Mouse (Mus musculus) midbrain, embryonic 13.5 days (tissue): ENCODE results near the gene Steap2. TPM values are rescaled to one million over a fixed set of nuclear protein-coding genes. Genes with fewer than 3 reads are reported as not detected.
A peak's percentile ranks its signal among the peaks of the same experiment; 100 is the strongest.

Experiments
- ATAC-seq: fragments of 200-750 bp; cut with Nextera tagmentation; 2 replicates; pipeline ENCODE4 v1.8.0; 2017; ENCODE audit warnings: mild to moderate bottlenecking, moderate TSS enrichment, moderate library complexity
- H3K27ac ChIP-seq: fragments of 300-500 bp; sonication (generic); 2 replicates; pipeline ENCODE4 v1.5.1; 2015; ENCODE audit warnings: inconsistent platforms, mild to moderate bottlenecking, moderate library complexity
- H3K27me3 ChIP-seq: fragments of 300-500 bp; sonication (generic); 2 replicates; pipeline ENCODE4 v1.6.1; 2015; ENCODE audit warnings: mild to moderate bottlenecking, inconsistent platforms
- H3K36me3 ChIP-seq: fragments of 300-500 bp; sonication (generic); 2 replicates; pipeline ENCODE4 v1.6.1; 2015; ENCODE audit warnings: mild to moderate bottlenecking, inconsistent platforms
- H3K4me1 ChIP-seq: fragments of 300-500 bp; sonication (generic); replicated peaks from 2 replicates; pipeline ENCODE4 v1.6.1; 2015; ENCODE audit warnings: inconsistent platforms
- H3K4me2 ChIP-seq: fragments of 300-500 bp; sonication (generic); replicated peaks from 2 replicates; pipeline ENCODE4 v1.6.1; 2015; ENCODE audit warnings: moderate library complexity, mild to moderate bottlenecking, inconsistent platforms
- H3K4me3 ChIP-seq: fragments of 300-500 bp; sonication (generic); replicated peaks from 2 replicates; pipeline ENCODE4 v1.5.1; 2015; ENCODE audit warnings: mild to moderate bottlenecking, inconsistent platforms
- H3K9ac ChIP-seq: fragments of 300-500 bp; sonication (generic); replicated peaks from 2 replicates; pipeline ENCODE4 v1.6.1; 2015; ENCODE audit warnings: mild to moderate bottlenecking, inconsistent platforms
- H3K9me3 ChIP-seq: fragments of 300-500 bp; sonication (generic); 2 replicates; pipeline ENCODE4 v1.6.1; 2016; ENCODE audit warnings: mild to moderate bottlenecking, inconsistent platforms
- WGBS: fragments of 180-500 bp; shearing (Covaris S2); methylation state at CpG from one replicate; pipeline ENCODE4 v1.1.7; 2015; 5-methylcytosine and 5-hydroxymethylcytosine counted together
- polyA plus RNA-seq: library from polyadenylated mRNA; unstranded; fragments of >200 nt; fragmentation: Nextera tagmentation; extraction: Ambion mirVana; gene quantifications from 2 replicates; pipeline ENCODE4 v1.2.1, GENCODE M21; 2015

Gene Steap2
- polyA plus RNA-seq, 1 experiment from 2014 or later: 6.6 TPM

DNA sequence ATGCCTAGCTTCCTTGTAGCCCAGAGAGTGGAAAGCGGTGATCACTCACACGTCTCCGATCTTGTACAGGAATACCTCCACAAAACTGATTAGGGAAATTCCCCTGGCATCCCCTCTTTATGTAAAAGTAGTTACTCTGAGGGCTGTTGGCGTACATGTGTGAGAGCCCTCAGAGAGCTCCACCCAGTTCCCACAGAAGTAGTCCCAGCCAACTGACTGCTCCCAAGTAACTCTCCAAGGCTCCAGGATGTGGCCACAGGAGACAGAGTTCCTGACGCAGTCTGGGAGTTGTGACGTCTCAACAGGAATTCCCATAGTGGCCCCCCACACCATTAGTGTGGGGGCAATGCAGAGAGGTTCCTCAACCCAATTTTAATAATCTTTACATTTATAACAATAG lies 31.3 kb downstream of the Steap2 start:
- WGBS: 47% methylated on average over 6 of the region's 6 CpGs
- Histone ChIP-seq H3K36me3 (no peaks in the 10 kb centered on the region), H3K9me3 (no peaks in the 10 kb centered on the region), H3K27me3 (peaks cover 6% of the 10 kb centered on the region; the same call in 1 of the 2 replicates), H3K4me1 (peaks cover 22% of the 10 kb centered on the region), H3K9ac (peak overlapping the region; percentile 77), H3K4me2 (peak overlapping the region; percentile 85), H3K4me3 (peak overlapping the region; percentile 77), H3K27ac (no peak overlapping the region)
- ATAC-seq: 0 out of 2 replicates have a peak, but pooled peaks have one; percentile 5

DNA sequence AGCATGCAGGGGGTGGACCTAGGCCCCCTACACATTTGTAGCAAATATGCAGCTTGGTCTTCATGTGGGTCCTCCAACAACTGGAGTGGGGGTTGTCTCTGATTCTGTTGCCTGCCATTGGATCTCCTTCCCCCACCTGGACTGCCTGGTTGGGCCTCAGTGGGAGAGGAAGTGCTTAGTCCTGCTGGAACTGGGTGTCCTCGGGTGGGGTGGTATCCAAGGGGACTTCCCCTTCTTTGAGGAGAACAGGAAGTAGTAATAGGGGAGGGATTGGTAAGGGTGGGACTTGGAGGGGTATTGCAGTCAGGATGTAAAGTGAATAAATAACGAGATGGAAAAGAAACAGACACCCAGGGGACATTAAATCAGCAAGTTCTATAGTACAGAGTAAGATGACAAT lies 35.7 kb downstream of the Steap2 start:
- Histone ChIP-seq H3K36me3 (no peaks in the 10 kb centered on the region), H3K9ac (no peak overlapping the region), H3K4me1 (peaks cover 7% of the 10 kb centered on the region), H3K27ac (no peak overlapping the region), H3K27me3 (peaks cover 6% of the 10 kb centered on the region; the same call in 1 of the 2 replicates), H3K4me3 (no peak overlapping the region), H3K9me3 (no peaks in the 10 kb centered on the region), H3K4me2 (no peak overlapping the region)
- no peak for ATAC-seq
- WGBS: 68% methylated on average over 2 of the region's 2 CpGs

DNA sequence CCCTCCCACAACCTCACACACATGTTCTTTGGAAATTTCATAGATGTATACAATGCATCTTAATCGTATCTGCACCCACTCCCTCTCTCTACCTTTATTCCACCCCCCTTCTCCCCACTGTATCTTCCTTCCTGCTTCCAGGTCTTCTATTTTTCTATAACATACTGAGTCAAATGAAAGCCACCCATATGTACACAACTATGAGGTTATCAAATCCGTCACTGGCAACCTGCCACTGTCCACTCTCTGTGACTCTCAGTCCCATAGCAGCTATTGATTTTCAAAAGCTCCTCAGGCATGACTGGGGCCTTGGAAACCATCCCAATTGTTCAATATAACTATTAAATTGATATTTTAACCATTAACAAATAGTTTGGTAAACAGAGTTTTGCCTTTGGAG lies 36.4 kb downstream of the Steap2 start:
- H3K9me3 ChIP-seq: no peaks in the 10 kb centered on the region
- no peak overlapping the region for H3K27ac ChIP-seq
- H3K27me3 ChIP-seq: peaks cover 6% of the 10 kb centered on the region; the same call in 1 of the 2 replicates
- peaks cover under 1% of the 10 kb centered on the region; the same call in 1 of the 2 replicates for H3K4me1 ChIP-seq
- no peak overlapping the region for H3K4me3 ChIP-seq
- H3K4me2 ChIP-seq: no peak overlapping the region
- 91% methylated on average over 2 of the region's 2 CpGs for WGBS
- no peak for ATAC-seq
- no peak overlapping the region for H3K9ac ChIP-seq
- no peaks in the 10 kb centered on the region for H3K36me3 ChIP-seq

DNA sequence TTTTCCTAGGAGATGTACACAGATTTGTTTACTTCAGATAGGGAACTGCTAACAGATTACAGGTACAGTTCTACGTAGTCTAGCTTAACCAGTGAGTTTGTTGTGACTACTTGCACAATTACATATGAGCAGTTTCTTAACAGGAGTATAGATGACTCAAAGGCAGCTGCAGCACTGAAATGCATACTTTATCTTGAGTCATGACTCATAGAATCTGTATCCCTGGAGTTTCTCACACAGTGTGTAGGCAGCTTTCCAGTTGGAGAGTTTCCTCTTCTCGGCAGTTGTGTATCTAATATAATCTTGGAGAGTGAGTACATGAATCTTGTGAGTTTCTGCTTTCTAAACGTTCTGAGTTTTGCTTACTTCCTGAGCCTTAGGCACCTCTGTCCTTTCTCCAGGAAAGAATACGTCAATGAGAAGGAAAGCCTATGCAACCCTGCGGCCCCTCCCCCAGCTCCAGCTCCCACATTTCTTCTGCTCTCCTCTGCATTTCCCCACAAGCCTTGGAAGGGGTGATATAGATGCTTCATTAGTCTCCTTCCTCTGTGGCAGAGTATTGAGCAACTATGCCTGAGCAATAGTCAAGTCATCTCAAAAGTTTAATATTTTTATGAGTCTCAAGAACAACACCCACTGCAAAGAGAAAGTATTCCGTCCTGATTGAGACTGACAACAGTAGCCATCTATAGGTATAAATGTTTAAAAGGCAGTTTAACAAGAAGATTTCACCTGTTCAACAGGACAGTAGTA lies 45.4 kb downstream of the Steap2 start:
- WGBS: 77% methylated on average over 6 of the region's 6 CpGs
- H3K4me2 ChIP-seq: no peak overlapping the region
- H3K4me1 ChIP-seq: no peaks in the 10 kb centered on the region

DNA sequence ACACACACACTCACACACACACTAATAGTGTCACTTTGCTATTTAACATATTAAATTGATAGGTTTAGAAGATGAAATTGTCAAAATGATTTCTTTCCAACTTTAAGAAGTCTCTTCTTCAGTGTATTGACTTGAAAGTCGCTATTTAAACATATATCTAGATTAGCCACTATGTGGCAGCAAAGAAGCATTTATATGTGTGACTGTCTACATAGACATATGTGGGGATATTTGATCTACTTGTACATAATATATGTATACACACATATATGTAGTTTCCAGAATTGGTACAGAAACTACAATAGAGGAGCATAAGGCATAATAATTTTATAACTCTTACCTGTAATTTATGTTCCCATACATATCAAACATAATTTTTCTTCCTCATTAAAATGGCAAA lies 48.2 kb downstream of the Steap2 start:
- Histone ChIP-seq H3K4me2 (no peak overlapping the region), H3K27me3 (no peaks in the 10 kb centered on the region), H3K27ac (no peak overlapping the region), H3K36me3 (no peaks in the 10 kb centered on the region), H3K9ac (no peak overlapping the region), H3K9me3 (no peaks in the 10 kb centered on the region), H3K4me1 (no peaks in the 10 kb centered on the region), H3K4me3 (no peak overlapping the region)
- ATAC-seq: peak; percentile 43; the same call in 1 of the 2 replicates
- 11% methylated on average over 1 of the region's 1 CpGs for WGBS

More for the DNA sequence above, 45.4 kb downstream of the Steap2 start:
- Histone ChIP-seq H3K36me3 (no peaks in the 10 kb centered on the region), H3K4me3 (no peak overlapping the region), H3K27ac (no peak overlapping the region), H3K27me3 (no peaks in the 10 kb centered on the region), H3K9me3 (no peaks in the 10 kb centered on the region), H3K9ac (no peak overlapping the region)
- no peak for ATAC-seq

DNA sequence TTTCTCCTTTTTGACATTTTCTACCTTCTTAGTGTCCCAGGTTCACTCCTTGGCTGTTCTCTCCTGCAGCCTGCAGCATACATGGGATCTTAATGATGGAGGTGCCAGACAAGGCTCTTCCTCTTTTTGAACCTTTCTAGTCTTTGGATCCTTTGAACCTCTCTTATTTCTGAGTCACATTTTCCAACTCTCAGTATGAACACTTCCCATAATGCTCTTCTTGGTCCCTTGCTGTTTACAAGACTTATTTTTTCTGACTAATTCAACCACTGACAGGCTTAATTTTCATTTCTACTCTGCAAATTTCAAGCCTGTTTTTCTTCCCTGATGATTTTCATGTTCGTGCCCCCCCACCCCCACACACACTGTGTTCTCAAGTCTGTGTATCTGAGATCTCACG lies 55.9 kb downstream of the Steap2 start:
- WGBS: 44% methylated on average over 2 of the region's 2 CpGs
- Histone ChIP-seq H3K27me3 (no peaks in the 10 kb centered on the region), H3K9ac (no peak overlapping the region), H3K36me3 (no peaks in the 10 kb centered on the region), H3K27ac (no peak overlapping the region), H3K4me3 (no peak overlapping the region), H3K4me1 (no peaks in the 10 kb centered on the region), H3K9me3 (no peaks in the 10 kb centered on the region), H3K4me2 (no peak overlapping the region)
- no peak for ATAC-seq

DNA sequence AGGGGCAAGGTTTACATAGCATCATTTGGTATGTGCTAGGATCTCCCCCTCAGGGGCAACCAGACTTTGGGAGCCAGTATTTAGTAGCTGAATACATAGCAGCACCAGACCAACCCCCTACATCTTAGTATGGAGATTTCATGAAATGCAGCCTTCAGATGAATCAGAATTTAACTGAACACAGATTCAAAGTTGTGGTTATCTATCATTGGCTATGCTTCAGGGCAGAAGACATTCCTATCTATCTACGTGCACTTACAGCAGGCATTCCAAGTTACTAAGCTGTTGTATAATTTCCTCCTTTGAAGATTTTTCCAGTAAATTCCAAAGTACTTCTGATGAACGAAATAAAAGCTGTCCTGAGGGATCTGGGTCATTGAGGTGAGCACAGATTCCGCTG lies 68.9 kb downstream of the Steap2 start:
- H3K9ac ChIP-seq: no peak overlapping the region
- WGBS: 86% methylated on average over 3 of the region's 3 CpGs
- no peaks in the 10 kb centered on the region for H3K9me3 ChIP-seq
- no peak overlapping the region for H3K27ac ChIP-seq
- H3K36me3 ChIP-seq: no peaks in the 10 kb centered on the region
- no peak overlapping the region for H3K4me2 ChIP-seq
- no peaks in the 10 kb centered on the region for H3K4me1 ChIP-seq
- no peaks in the 10 kb centered on the region for H3K27me3 ChIP-seq
- ATAC-seq: no peak
- no peak overlapping the region for H3K4me3 ChIP-seq

DNA sequence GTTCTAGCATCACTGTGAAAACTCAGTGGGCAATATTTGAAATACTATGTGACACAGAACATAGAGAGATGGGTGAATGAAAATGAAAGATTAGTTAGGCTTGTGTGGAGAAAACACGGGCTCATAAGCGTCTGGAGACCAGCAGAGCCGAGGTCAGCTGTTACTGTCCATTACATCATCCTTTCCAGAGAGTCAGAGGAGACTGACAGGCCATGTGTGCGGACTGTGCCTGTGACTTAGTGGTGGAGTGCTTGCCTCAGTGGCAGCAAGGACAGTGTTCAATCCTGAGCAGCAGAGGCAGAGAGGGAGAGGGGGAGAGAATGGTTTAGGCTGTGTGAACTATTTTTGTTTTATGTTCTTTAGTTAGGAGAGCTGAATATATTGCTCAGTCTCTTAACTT lies 76.0 kb downstream of the Steap2 start:
- no peak overlapping the region for H3K4me2 ChIP-seq
- H3K4me3 ChIP-seq: no peak overlapping the region
- no peak for ATAC-seq
- no peaks in the 10 kb centered on the region for H3K36me3 ChIP-seq
- no peaks in the 10 kb centered on the region for H3K9me3 ChIP-seq
- H3K9ac ChIP-seq: no peak overlapping the region
- H3K27me3 ChIP-seq: no peaks in the 10 kb centered on the region
- H3K27ac ChIP-seq: no peak overlapping the region
- no peaks in the 10 kb centered on the region for H3K4me1 ChIP-seq
- 70% methylated on average over 4 of the region's 4 CpGs for WGBS

Other genes starting within 250 kb of the Steap2 start
- not detected in 2 replicates for gene 1700015F17Rik, start 215.4 kb downstream of the Steap2 start, polyA plus RNA-seq
- gene Cldn12, start 179.6 kb downstream of the Steap2 start, polyA plus RNA-seq: 21.3 and 23.0 TPM in 2 replicates
- gene Gtpbp10, start 135.0 kb downstream of the Steap2 start, polyA plus RNA-seq: 26.3 and 29.1 TPM in 2 replicates
- 6.5 and 7.2 TPM in 2 replicates for gene Gm8773, start 120.8 kb downstream of the Steap2 start, polyA plus RNA-seq
- gene Cfap69, start 30.3 kb downstream of the Steap2 start, polyA plus RNA-seq: 5.8 and 8.3 TPM in 2 replicates
- 1.1 TPM in 2 replicates for gene Steap1, start 54.7 kb upstream of the Steap2 start, polyA plus RNA-seq